Mouse (Mus musculus) neural tube, embryonic 15.5 days (tissue): ENCODE data around the gene Ccdc157. TPM values are rescaled to one million over a fixed set of nuclear protein-coding genes. Genes with fewer than 3 reads are reported as not detected.

ENCODE experiments used
- ATAC-seq: fragments of 200-750 bp; cut with Nextera tagmentation; 2 replicates; pipeline ENCODE4 v1.8.0; 2017; ENCODE audit warnings: mild to moderate bottlenecking, moderate TSS enrichment, moderate library complexity; ENCODE audit not compliant: low FRiP score
- H3K27ac ChIP-seq: fragments of 300-500 bp; sonication (generic); replicated peaks from 2 replicates; pipeline ENCODE4 v1.5.1; 2015; ENCODE audit warnings: mild to moderate bottlenecking, inconsistent platforms
- H3K27me3 ChIP-seq: fragments of 300-500 bp; sonication (generic); replicated peaks from 2 replicates; pipeline ENCODE4 v1.6.1; 2015; ENCODE audit warnings: inconsistent platforms
- H3K36me3 ChIP-seq: fragments of 300-500 bp; sonication (generic); 2 replicates; pipeline ENCODE4 v1.6.1; 2015; ENCODE audit warnings: inconsistent platforms
- H3K4me1 ChIP-seq: fragments of 300-500 bp; sonication (generic); 2 replicates; pipeline ENCODE4 v1.6.1; 2015; ENCODE audit warnings: inconsistent platforms
- H3K4me2 ChIP-seq: fragments of 300-500 bp; sonication (generic); 2 replicates; pipeline ENCODE4 v1.6.1; 2015; ENCODE audit warnings: inconsistent platforms, mild to moderate bottlenecking, moderate library complexity
- H3K4me3 ChIP-seq: fragments of 300-500 bp; sonication (generic); replicated peaks from 2 replicates; pipeline ENCODE4 v1.5.1; 2015; ENCODE audit warnings: mild to moderate bottlenecking, inconsistent platforms
- H3K9ac ChIP-seq: fragments of 300-500 bp; sonication (generic); replicated peaks from 2 replicates; pipeline ENCODE4 v1.6.1; 2015; ENCODE audit warnings: mild to moderate bottlenecking, inconsistent platforms
- H3K9me3 ChIP-seq: fragments of 300-500 bp; sonication (generic); replicated peaks from 2 replicates; pipeline ENCODE4 v1.6.1; 2016; ENCODE audit warnings: inconsistent platforms
- whole genome bisulfite sequencing: fragments of 180-500 bp; shearing (Covaris S2); methylation state at CpG from one replicate; pipeline ENCODE4 v1.1.7; 2015; ENCODE audit warnings: mixed read lengths; 5-methylcytosine and 5-hydroxymethylcytosine counted together
- microRNA-seq: library from miRNA; unstranded; fragments of <30 nt; microRNA quantifications from one replicate; pipeline ENCODE4, GENCODE M21; 2017
- polyA plus RNA-seq: library from polyadenylated mRNA; unstranded; fragments of >200 nt; fragmentation: Nextera tagmentation; extraction: Ambion mirVana; gene quantifications from 2 replicates; pipeline ENCODE4 v1.2.1, GENCODE M21; 2015

Ccdc157 gene
- polyA plus RNA-seq, 1 experiment from 2014 or later = 10.0 TPM

GRCm38 (mm10) chr11:4097091-4097621 lies 62.9 kb downstream of the Ccdc157 start:
- 29% methylated on average over 10 of the region's 10 CpGs for WGBS
- no peaks in the 10 kb centered on the region for H3K9me3 ChIP-seq
- ATAC-seq = peak; percentile 54
- peak overlapping the region; percentile 92 for H3K27ac ChIP-seq
- H3K4me1 ChIP-seq = peaks cover 38% of the 10 kb centered on the region
- H3K4me3 ChIP-seq = peak overlapping the region; percentile 60
- H3K4me2 ChIP-seq = peak overlapping the region; percentile 84
- H3K36me3 ChIP-seq = no peaks in the 10 kb centered on the region
- peak overlapping the region; percentile 77 for H3K9ac ChIP-seq
- H3K27me3 ChIP-seq = no peaks in the 10 kb centered on the region

- peak overlapping the region; percentile 92 for H3K27ac ChIP-seq
- H3K36me3 ChIP-seq = peaks cover 8% of the 10 kb centered on the region
- peaks cover 38% of the 10 kb centered on the region for H3K4me1 ChIP-seq
- H3K9me3 ChIP-seq = no peaks in the 10 kb centered on the region
- no peaks in the 10 kb centered on the region for H3K27me3 ChIP-seq
- peak overlapping the region; percentile 60 for H3K4me3 ChIP-seq
- peak; percentile 96 for ATAC-seq
- H3K4me2 ChIP-seq = peak overlapping the region; percentile 84
- peak overlapping the region; percentile 77 for H3K9ac ChIP-seq
- WGBS = 3% methylated on average over 45 of the region's 45 CpGs
Measured at GRCm38 (mm10) chr11:4096054-4096984, 63.8 kb downstream of the Ccdc157 start.

DNA sequence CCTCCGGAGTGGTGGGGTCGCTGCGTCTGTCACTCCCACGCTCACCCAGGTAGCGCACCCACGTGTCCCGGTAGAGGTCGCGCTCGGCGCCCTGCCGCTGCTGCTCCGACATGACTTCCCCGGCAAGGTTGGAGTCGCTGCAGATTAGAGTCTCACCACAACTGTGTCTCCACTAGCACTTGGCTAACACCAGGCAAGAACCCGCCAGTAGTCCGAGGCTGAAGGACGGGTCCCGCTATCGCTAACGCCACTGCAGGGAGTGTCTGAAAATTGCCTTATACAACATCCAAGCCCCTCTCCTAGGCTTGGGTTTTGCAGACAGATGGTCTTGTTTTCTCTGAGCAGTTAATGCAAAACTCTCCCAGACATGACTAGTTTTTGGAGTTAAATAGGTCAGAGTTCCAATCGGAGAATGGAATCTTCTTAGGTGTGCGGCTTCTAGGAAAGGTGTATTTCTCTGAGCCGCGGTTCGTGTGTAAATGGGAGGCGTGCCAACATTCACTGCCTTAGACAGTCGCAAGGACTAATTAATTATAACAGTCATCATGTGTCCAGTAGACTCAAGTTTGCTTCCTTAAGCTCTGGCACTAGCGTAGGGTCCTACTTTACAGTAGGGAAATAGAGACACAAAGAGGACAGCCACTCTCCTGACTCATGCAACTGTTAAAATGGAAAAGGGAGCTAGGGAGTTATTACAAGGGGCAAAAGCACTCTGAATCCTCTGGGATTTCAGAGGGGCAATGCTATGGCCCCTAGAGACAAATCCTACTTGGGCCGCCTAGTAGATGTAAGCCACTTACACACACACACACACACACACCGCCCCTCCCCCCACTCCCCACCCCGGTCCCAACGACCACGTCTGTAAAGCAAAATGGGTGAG lies 64.7 kb downstream of the Ccdc157 start, which contains the start of gene Mtfp1:
Mtfp1 (minus strand) TSS at position 275 of the 883 bp plus-strand sequence.
- no peak for ATAC-seq
- peak within 1 kb of the TSS; percentile 60 for H3K4me3 ChIP-seq
- peak within 1 kb of the TSS; percentile 52 for H3K9ac ChIP-seq
- H3K4me1 ChIP-seq = peaks cover 38% of the 10 kb centered on the region
- H3K4me2 ChIP-seq = peak within 1 kb of the TSS; percentile 84
- H3K27ac ChIP-seq = peak within 1 kb of the TSS; percentile 92
- peaks cover 15% of the 10 kb centered on the region for H3K36me3 ChIP-seq
- no peaks in the 10 kb centered on the region for H3K27me3 ChIP-seq
- WGBS = 6% methylated on average over 33 of the region's 34 CpGs
- H3K9me3 ChIP-seq = no peaks in the 10 kb centered on the region

GRCm38 (mm10) chr11:4094378-4095170 lies 65.5 kb downstream of the Ccdc157 start:
- Histone ChIP-seq H3K4me3 (peak overlapping the region; percentile 60), H3K36me3 (peaks cover 15% of the 10 kb centered on the region), H3K4me2 (peak overlapping the region; percentile 84), H3K9me3 (no peaks in the 10 kb centered on the region), H3K27ac (peak overlapping the region; percentile 87), H3K27me3 (no peaks in the 10 kb centered on the region), H3K4me1 (peaks cover 38% of the 10 kb centered on the region), H3K9ac (peak overlapping the region; percentile 52)
- ATAC-seq = no peak
- WGBS = 6% methylated on average over 23 of the region's 24 CpGs

- no peak for ATAC-seq
- Histone ChIP-seq H3K4me1 (peaks cover 38% of the 10 kb centered on the region), H3K27ac (no peak overlapping the region), H3K9ac (peak overlapping the region; percentile 52), H3K36me3 (peaks cover 15% of the 10 kb centered on the region), H3K27me3 (no peaks in the 10 kb centered on the region), H3K4me2 (peak overlapping the region; percentile 84), H3K4me3 (peak overlapping the region; percentile 60), H3K9me3 (no peaks in the 10 kb centered on the region)
- 92% methylated on average over 18 of the region's 18 CpGs for WGBS
Measured at GRCm38 (mm10) chr11:4093459-4094377, 66.4 kb downstream of the Ccdc157 start.

Small RNAs within 50 kb of the gene (microRNA-seq; reads per million reads assigned to microRNA genes)
- 4.2 reads per million, percentile 16 among the genes with 10 or more reads in this experiment for gene Mir3060

Other genes starting within 250 kb of the Ccdc157 start
- gene Slc35e4, start 245.6 kb downstream of the Ccdc157 start, polyA plus RNA-seq = 16.5 and 19.8 TPM in 2 replicates
- gene Tcn2, start 228.1 kb downstream of the Ccdc157 start, polyA plus RNA-seq = 24.6 and 31.4 TPM in 2 replicates
- gene Pes1, start 196.3 kb downstream of the Ccdc157 start, polyA plus RNA-seq = 48.1 and 64.4 TPM in 2 replicates
- not detected in 2 replicates for gene 4930556J24Rik, start 183.5 kb downstream of the Ccdc157 start, polyA plus RNA-seq
- 10.5 and 12.1 TPM in 2 replicates for gene Gal3st1, start 176.7 kb downstream of the Ccdc157 start, polyA plus RNA-seq
- 0.15 TPM in 1 of 2 replicates, not detected in the other for gene Sec14l4, start 128.8 kb downstream of the Ccdc157 start, polyA plus RNA-seq
- gene Sec14l3, start 95.5 kb downstream of the Ccdc157 start, polyA plus RNA-seq = 0.19 and 0.40 TPM in 2 replicates
- 13.1 and 14.3 TPM in 2 replicates for gene Mtfp1, start 64.8 kb downstream of the Ccdc157 start, polyA plus RNA-seq
- gene Sec14l2, start 36.9 kb downstream of the Ccdc157 start, polyA plus RNA-seq = 3.7 and 4.5 TPM in 2 replicates
- gene Rnf215, start 25.1 kb downstream of the Ccdc157 start, polyA plus RNA-seq = 40.2 and 44.9 TPM in 2 replicates
- gene Sf3a1, start 57 bp upstream of the Ccdc157 start, polyA plus RNA-seq = 41.8 and 47.4 TPM in 2 replicates
- 40.2 and 40.3 TPM in 2 replicates for gene Tbc1d10a, start 26.5 kb upstream of the Ccdc157 start, polyA plus RNA-seq
- 5.5 and 17.4 TPM in 2 replicates for gene Castor1, start 57.9 kb upstream of the Ccdc157 start, polyA plus RNA-seq
- gene Osm, start 76.1 kb upstream of the Ccdc157 start, polyA plus RNA-seq = 0.73 TPM in 1 of 2 replicates, not detected in the other
- gene Lif, start 97.3 kb upstream of the Ccdc157 start, polyA plus RNA-seq = 0.04 and 0.11 TPM in 2 replicates